Mouse (Mus musculus): ENCODE results near the gene Rce1.

GRCm38 (mm10) chr19:4635986-4636385 lies 10.5 kb upstream of the Rce1 start:
- TF ChIP-seq POLR2A (IDR thresholded peaks at IDR 0.05; ENCODE audit: insufficient read depth, low read depth, low read length) (no peak), CTCF (IDR thresholded peaks at IDR 0.05; ENCODE audit: insufficient read depth, low read depth, low read length) (no peak)
